Mouse (Mus musculus) stomach, embryonic 16.5 days (tissue): ENCODE results near the gene Ppm1h. TPM values are rescaled to one million over a fixed set of nuclear protein-coding genes. Genes with fewer than 3 reads are reported as not detected.

Experiments
- ATAC-seq: fragments of 200-750 bp; cut with Nextera tagmentation; 2 replicates; pipeline ENCODE4 v1.8.0; 2017; ENCODE audit warnings: moderate number of reproducible peaks, moderate TSS enrichment; ENCODE audit not compliant: insufficient read depth, low FRiP score
- H3K27ac ChIP-seq: fragments of 300-500 bp; sonication (generic); 2 replicates; pipeline ENCODE4 v1.5.1; 2014; ENCODE audit warnings: low read length
- H3K27me3 ChIP-seq: fragments of 300-500 bp; sonication (generic); 2 replicates; pipeline ENCODE4 v1.6.1; 2014; ENCODE audit warnings: low read length, control low read depth, mixed read lengths; ENCODE audit not compliant: control insufficient read depth, insufficient read depth
- H3K36me3 ChIP-seq: fragments of 300-500 bp; sonication (generic); 2 replicates; pipeline ENCODE4 v1.6.1; 2014; ENCODE audit warnings: low read length; ENCODE audit not compliant: control insufficient read depth, insufficient read depth
- H3K4me1 ChIP-seq: fragments of 300-500 bp; sonication (generic); 2 replicates; pipeline ENCODE4 v1.6.1; 2014; ENCODE audit warnings: low read length, control low read depth, mixed read lengths; ENCODE audit not compliant: control insufficient read depth, insufficient read depth
- H3K4me2 ChIP-seq: fragments of 300-500 bp; sonication (generic); 2 replicates; pipeline ENCODE4 v1.6.1; 2014; ENCODE audit warnings: low read depth, low read length, mixed read lengths
- H3K4me3 ChIP-seq: fragments of 300-500 bp; sonication (generic); replicated peaks from 2 replicates; pipeline ENCODE4 v1.5.1; 2014; ENCODE audit warnings: mild to moderate bottlenecking, low read length
- H3K9ac ChIP-seq: fragments of 300-500 bp; sonication (generic); 2 replicates; pipeline ENCODE4 v1.6.1; 2014; ENCODE audit warnings: low read length
- H3K9me3 ChIP-seq: fragments of 300-500 bp; sonication (generic); replicated peaks from 2 replicates; pipeline ENCODE4 v1.6.1; 2016; ENCODE audit warnings: low read length, control low read depth; ENCODE audit not compliant: control insufficient read depth
- WGBS: fragments of 180-500 bp; shearing (Covaris S2); extraction: QIAGEN DNeasy Blood & Tissue Kit; methylation state at CpG from one replicate; pipeline ENCODE4 v1.1.7; 2014; 5-methylcytosine and 5-hydroxymethylcytosine counted together
- polyA plus RNA-seq: library from polyadenylated mRNA; unstranded; fragments of >200 nt; fragmentation: Nextera tagmentation; extraction: Ambion mirVana; gene quantifications from 2 replicates; pipeline ENCODE4 v1.2.1, GENCODE M21; 2015

Ppm1h gene
- polyA plus RNA-seq, 1 experiment from 2014 or later = 10.3 TPM

- Histone ChIP-seq H3K9me3 (0 out of 2 replicates have a peak, but pooled peaks cover 2% of the 10 kb centered on the region), H3K9ac (no peak overlapping the region), H3K4me2 (no peak overlapping the region), H3K4me1 (no peaks in the 10 kb centered on the region), H3K27ac (no peak overlapping the region), H3K27me3 (no peaks in the 10 kb centered on the region), H3K36me3 (no peaks in the 10 kb centered on the region), H3K4me3 (no peak overlapping the region)
- WGBS = 78% methylated on average over 8 of the region's 8 CpGs
- no peak for ATAC-seq
Measured at GRCm38 (mm10) chr10:122817741-122818140, 139.2 kb downstream of the Ppm1h start.

GRCm38 (mm10) chr10:122819808-122820207 is 141.2 kb downstream of the Ppm1h start:
- H3K9me3 ChIP-seq = 0 out of 2 replicates have a peak, but pooled peaks cover 2% of the 10 kb centered on the region
- 96% methylated on average over 6 of the region's 6 CpGs for WGBS
- no peak overlapping the region for H3K4me2 ChIP-seq
- no peak overlapping the region for H3K27ac ChIP-seq
- no peaks in the 10 kb centered on the region for H3K4me1 ChIP-seq
- no peak for ATAC-seq
- H3K9ac ChIP-seq = no peak overlapping the region
- H3K27me3 ChIP-seq = no peaks in the 10 kb centered on the region
- no peak overlapping the region for H3K4me3 ChIP-seq
- no peaks in the 10 kb centered on the region for H3K36me3 ChIP-seq

DNA sequence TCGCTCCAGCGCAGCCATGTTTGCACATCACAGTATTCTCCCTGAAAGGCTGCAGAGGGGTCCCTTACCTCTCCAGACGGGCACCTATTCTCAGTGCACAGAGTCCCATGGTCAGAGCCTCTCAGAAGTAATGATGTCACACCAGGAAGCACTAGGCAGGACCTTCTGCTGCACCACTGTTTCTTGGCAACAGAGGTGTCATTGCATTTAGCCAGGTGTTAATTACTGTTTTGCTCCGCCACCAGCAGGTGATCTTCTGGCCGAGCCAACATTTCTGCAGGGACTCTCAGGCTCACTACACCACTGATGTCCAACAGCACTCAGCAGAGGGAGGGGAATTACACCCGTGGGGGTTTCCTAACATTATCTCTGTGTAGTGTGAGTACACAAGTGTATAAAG is 143.0 kb downstream of the Ppm1h start:
- Histone ChIP-seq H3K27me3 (no peaks in the 10 kb centered on the region), H3K9me3 (no peaks in the 10 kb centered on the region), H3K4me3 (no peak overlapping the region), H3K4me2 (no peak overlapping the region), H3K27ac (no peak overlapping the region), H3K4me1 (no peaks in the 10 kb centered on the region), H3K36me3 (no peaks in the 10 kb centered on the region), H3K9ac (no peak overlapping the region)
- 68% methylated on average over 6 of the region's 6 CpGs for WGBS
- ATAC-seq = no peak

DNA sequence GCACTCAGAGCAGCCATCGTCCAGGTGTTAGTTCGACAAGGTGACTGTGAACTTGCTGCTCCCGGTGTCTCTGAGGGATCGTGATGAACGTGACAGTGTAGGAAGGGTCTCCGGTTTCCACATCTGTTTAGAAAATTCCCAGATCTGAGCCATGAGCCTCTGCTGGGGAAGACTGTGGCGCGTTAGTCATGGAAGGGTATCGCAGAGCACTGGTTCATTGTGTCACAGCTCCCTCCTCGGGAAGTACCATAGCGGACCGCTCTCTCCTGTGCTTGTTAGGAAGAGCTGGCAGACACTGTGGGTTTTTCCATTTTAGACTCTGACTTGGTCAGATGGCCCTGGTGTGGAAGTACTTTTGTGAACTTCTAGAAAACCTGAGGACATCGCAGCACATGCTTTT is 145.1 kb downstream of the Ppm1h start:
- Histone ChIP-seq H3K9me3 (no peaks in the 10 kb centered on the region), H3K27ac (no peak overlapping the region), H3K9ac (no peak overlapping the region), H3K36me3 (no peaks in the 10 kb centered on the region), H3K4me1 (no peaks in the 10 kb centered on the region), H3K27me3 (no peaks in the 10 kb centered on the region), H3K4me3 (no peak overlapping the region), H3K4me2 (no peak overlapping the region)
- 74% methylated on average over 13 of the region's 13 CpGs for WGBS
- no peak for ATAC-seq

GRCm38 (mm10) chr10:122826696-122827331 is 148.3 kb downstream of the Ppm1h start:
- H3K4me2 ChIP-seq = no peak overlapping the region
- H3K4me1 ChIP-seq = no peaks in the 10 kb centered on the region
- no peak overlapping the region for H3K4me3 ChIP-seq
- ATAC-seq = no peak
- H3K36me3 ChIP-seq = no peaks in the 10 kb centered on the region
- no peak overlapping the region for H3K27ac ChIP-seq
- 81% methylated on average over 16 of the region's 16 CpGs for WGBS
- H3K27me3 ChIP-seq = no peaks in the 10 kb centered on the region
- no peaks in the 10 kb centered on the region for H3K9me3 ChIP-seq
- no peak overlapping the region for H3K9ac ChIP-seq

DNA sequence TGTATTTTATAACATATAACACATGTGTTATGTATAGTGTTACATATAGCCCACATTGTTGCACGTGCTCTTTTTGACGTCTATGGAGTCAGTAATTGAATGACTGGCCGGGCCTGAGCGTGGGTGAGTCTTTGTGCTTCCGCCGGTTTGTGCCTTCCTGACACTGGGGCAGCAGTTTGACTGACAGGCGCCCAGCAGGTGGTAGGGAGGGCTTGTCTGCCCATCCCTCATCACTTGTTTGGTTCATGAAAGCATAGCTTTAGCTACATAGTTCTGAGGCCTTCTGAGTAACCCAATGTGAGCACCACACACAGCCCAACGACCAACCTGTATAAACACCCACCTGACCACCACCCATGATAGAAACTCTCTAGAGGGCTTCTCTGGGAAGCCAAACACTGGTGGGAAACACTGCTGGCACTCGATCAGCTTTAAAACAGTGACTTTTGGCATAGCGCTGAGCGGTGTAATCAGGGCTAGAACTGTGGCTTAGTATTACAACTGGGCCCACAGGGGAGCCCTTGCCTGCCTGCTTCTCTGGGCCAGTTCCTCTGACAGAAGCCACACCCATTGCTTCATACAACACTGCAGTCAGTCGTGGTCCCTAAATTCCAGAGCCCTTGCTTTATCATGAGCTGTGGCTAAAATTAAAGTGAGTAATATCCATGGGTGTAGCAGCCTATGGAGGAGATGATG is 149.3 kb downstream of the Ppm1h start:
- WGBS = 78% methylated on average over 12 of the region's 12 CpGs
- no peak for ATAC-seq
- no peaks in the 10 kb centered on the region for H3K4me1 ChIP-seq
- H3K4me2 ChIP-seq = no peak overlapping the region
- no peak overlapping the region for H3K4me3 ChIP-seq
- H3K9me3 ChIP-seq = no peaks in the 10 kb centered on the region
- no peaks in the 10 kb centered on the region for H3K27me3 ChIP-seq
- no peak overlapping the region for H3K27ac ChIP-seq
- H3K9ac ChIP-seq = no peak overlapping the region
- H3K36me3 ChIP-seq = no peaks in the 10 kb centered on the region

DNA sequence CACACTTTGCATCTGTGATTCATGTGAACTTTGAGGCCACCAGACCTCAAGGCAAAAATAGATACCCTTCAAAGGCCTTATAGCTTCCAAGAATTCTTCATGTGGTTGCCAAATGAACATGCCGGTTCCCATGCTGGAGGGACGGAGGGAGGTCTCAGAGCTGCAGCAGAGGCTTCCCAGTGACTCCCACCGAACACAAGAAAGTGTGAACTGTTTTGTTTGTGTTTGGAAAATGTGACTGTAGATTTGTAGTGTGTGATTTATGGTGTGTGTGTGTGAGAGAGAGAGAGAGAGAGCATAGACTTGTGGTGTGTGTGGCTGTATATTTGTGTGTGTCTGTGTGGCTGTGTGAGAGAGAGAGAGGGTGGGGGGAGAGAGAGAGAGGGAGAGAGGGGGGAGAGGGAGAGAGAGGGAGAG is 151.2 kb downstream of the Ppm1h start:
- Histone ChIP-seq H3K4me1 (no peaks in the 10 kb centered on the region), H3K27ac (no peak overlapping the region), H3K9ac (no peak overlapping the region), H3K4me2 (no peak overlapping the region), H3K27me3 (no peaks in the 10 kb centered on the region), H3K36me3 (no peaks in the 10 kb centered on the region), H3K4me3 (no peak overlapping the region), H3K9me3 (no peaks in the 10 kb centered on the region)
- ATAC-seq = no peak; the same call in 1 of the 2 replicates
- 42% methylated on average over 3 of the region's 3 CpGs for WGBS

DNA sequence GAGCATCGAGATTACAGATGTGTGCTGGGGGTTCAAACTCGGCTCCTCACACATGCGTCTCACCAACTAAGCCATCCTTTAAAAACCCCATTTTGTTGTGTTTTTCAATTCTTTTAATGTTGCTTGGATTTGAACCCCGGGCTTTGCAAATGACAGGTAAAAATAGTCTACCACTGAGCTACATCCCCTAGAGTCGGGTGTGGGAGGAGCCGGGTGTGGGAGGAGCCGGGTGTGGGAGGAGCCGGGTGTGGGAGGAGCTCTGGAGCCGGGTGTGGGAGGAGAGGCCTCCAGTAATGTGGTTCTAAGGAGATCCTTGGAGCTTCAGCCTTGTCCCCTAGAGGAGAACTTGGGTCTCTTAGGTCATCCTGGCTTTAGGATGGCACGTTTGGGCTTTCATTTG is 152.1 kb downstream of the Ppm1h start:
- H3K27ac ChIP-seq = no peak overlapping the region
- H3K4me3 ChIP-seq = no peak overlapping the region
- WGBS = 91% methylated on average over 10 of the region's 10 CpGs
- H3K4me2 ChIP-seq = no peak overlapping the region
- H3K36me3 ChIP-seq = no peaks in the 10 kb centered on the region
- no peak for ATAC-seq
- no peaks in the 10 kb centered on the region for H3K9me3 ChIP-seq
- no peaks in the 10 kb centered on the region for H3K4me1 ChIP-seq
- H3K27me3 ChIP-seq = no peaks in the 10 kb centered on the region
- no peak overlapping the region for H3K9ac ChIP-seq

- H3K9me3 ChIP-seq = peaks cover 18% of the 10 kb centered on the region
- no peak overlapping the region for H3K27ac ChIP-seq
- no peak overlapping the region for H3K4me3 ChIP-seq
- WGBS = 84% methylated on average over 8 of the region's 8 CpGs
- H3K27me3 ChIP-seq = no peaks in the 10 kb centered on the region
- no peaks in the 10 kb centered on the region for H3K36me3 ChIP-seq
- no peak for ATAC-seq
- no peak overlapping the region for H3K4me2 ChIP-seq
- no peaks in the 10 kb centered on the region for H3K4me1 ChIP-seq
- H3K9ac ChIP-seq = no peak overlapping the region
Measured at GRCm38 (mm10) chr10:122842014-122842413, 163.5 kb downstream of the Ppm1h start.
